Mouse (Mus musculus) CH12.LX (cell line): ENCODE measurements around the gene Fstl4. TPM values are rescaled to one million over a fixed set of nuclear protein-coding genes. Genes with fewer than 3 reads are reported as not detected.
"Not testable (repeated sequence)": the region's sequence is repeated elsewhere in the genome, so short reads cannot be mapped to it uniquely, and the experiment has no call there.

Experiments used
- DNase-seq: peaks from one replicate; pipeline ENCODE4 v3.0.0-alpha.2; 2013; ENCODE audit errors: extremely low read depth
- H3K27ac ChIP-seq: 2 replicates; pipeline ENCODE4 v1.5.1; 2012; ENCODE audit warnings: low read depth, mild to moderate bottlenecking, control low read depth, moderate library complexity; ENCODE audit not compliant: insufficient read depth
- H3K27me3 ChIP-seq: replicated peaks from 2 replicates; pipeline ENCODE3; 2012; ENCODE audit warnings: inconsistent platforms
- H3K36me3 ChIP-seq, 2 experiments: replicated peaks in 1 of 2; 2 replicates each; pipeline versions ENCODE3 to v1.6.1; 2012; ENCODE audit warnings: inconsistent platforms in 1 of 2, low read length in 1 of 2, mild to moderate bottlenecking in 1 of 2, mixed read lengths in 1 of 2, moderate library complexity in 1 of 2; ENCODE audit not compliant: control insufficient read depth in 1 of 2, insufficient read depth in 1 of 2
- H3K4me1 ChIP-seq, 2 experiments: 2 replicates each; pipeline ENCODE4 v1.6.1; 2012; ENCODE audit warnings: inconsistent platforms in 1 of 2, moderate library complexity in 1 of 2; ENCODE audit not compliant: insufficient read depth in 2 of 2, control insufficient read depth in 1 of 2
- H3K4me2 ChIP-seq: 2 replicates; pipeline ENCODE4 v1.6.1; 2012; ENCODE audit warnings: low read depth, mild to moderate bottlenecking, control low read depth; ENCODE audit not compliant: poor library complexity, insufficient read depth, severe bottlenecking
- H3K4me3 ChIP-seq, 3 experiments: fragments of 150-350 bp in 1 of 3; sonication (generic) in 1 of 3; replicated peaks in 1 of 3; 2 replicates each; pipeline versions ENCODE3 to v1.5.1; 2011 to 2012; ENCODE audit warnings: low read depth in 2 of 3, low read length in 2 of 3, mild to moderate bottlenecking in 2 of 3, moderate library complexity in 2 of 3, control low read depth in 1 of 3, improper control_type of control experiment in 1 of 3, inconsistent platforms in 1 of 3, mixed read lengths in 1 of 3; ENCODE audit not compliant: poor library complexity in 1 of 3
- H3K79me2 ChIP-seq: replicated peaks from 2 replicates; pipeline ENCODE4 v1.6.1; 2012; ENCODE audit warnings: mild to moderate bottlenecking, moderate library complexity; ENCODE audit not compliant: control insufficient read depth, poor library complexity, insufficient read depth, severe bottlenecking; ENCODE audit errors: extremely low read depth
- H3K9ac ChIP-seq: 2 replicates; pipeline ENCODE4 v1.6.1; 2012; ENCODE audit warnings: low read depth, mild to moderate bottlenecking, control low read depth, moderate library complexity; ENCODE audit not compliant: insufficient read depth
- H3K9me3 ChIP-seq: replicated peaks from 2 replicates; pipeline ENCODE3; 2012; ENCODE audit warnings: low read length, inconsistent platforms, mixed read lengths
- CTCF ChIP-seq, 2 experiments: IDR thresholded peaks in 1 of 2; conservative IDR thresholded peaks in 1 of 2; 2 replicates each; pipeline ENCODE4 v1.5.1; 2011 to 2012; ENCODE audit warnings: low read depth in 2 of 2, low read length in 2 of 2, improper control_type of control experiment in 1 of 2, inconsistent platforms in 1 of 2, mild to moderate bottlenecking in 1 of 2, moderate library complexity in 1 of 2
- MAFK ChIP-seq: IDR thresholded peaks from 2 replicates; pipeline ENCODE4 v1.6.1; 2011; ENCODE audit warnings: low read length, improper control_type of control experiment; ENCODE audit not compliant: insufficient replicate concordance
- NRF1 ChIP-seq: IDR thresholded peaks from 2 replicates; pipeline ENCODE4 v1.6.1; 2014; ENCODE audit warnings: low read depth, mild to moderate bottlenecking, inconsistent platforms, low read length, improper control_type of control experiment, moderate library complexity
- POLR2A ChIP-seq: IDR thresholded peaks from 2 replicates; pipeline ENCODE4 v1.6.1; 2011; ENCODE audit warnings: low read depth, mild to moderate bottlenecking, improper control_type of control experiment, low read length
- RAD21 ChIP-seq: IDR thresholded peaks from 2 replicates; pipeline ENCODE4 v1.6.1; 2011; ENCODE audit warnings: low read depth, mild to moderate bottlenecking, low read length, improper control_type of control experiment, moderate library complexity
- SMC3 ChIP-seq: IDR thresholded peaks from 2 replicates; pipeline ENCODE4 v1.6.1; 2011; ENCODE audit warnings: low read depth, low read length, improper control_type of control experiment
- TBP ChIP-seq: conservative IDR thresholded peaks from 2 replicates; pipeline ENCODE4 v1.6.1; 2011; ENCODE audit warnings: low read depth, low read length, improper control_type of control experiment
- dilution Hi-C: fragments of 300-500 bp; cut with MboI; formaldehyde crosslinking; loops from 2 replicates; pipeline ENCODE4 v1.14.3; 2020; ENCODE audit warnings: low sequenced_read_pairs; ENCODE audit not compliant: extremely low pct_unique_long_range_greater_than_20kb, extremely low pct_ligation_motif_present
- in situ Hi-C: fragments of 300-500 bp; cut with MboI; formaldehyde crosslinking; loops from 3 replicates; pipeline ENCODE4 v1.14.3; 2019; ENCODE audit warnings: low sequenced_read_pairs, low pct_ligation_motif_present, low pct_unique_long_range_greater_than_20kb, mixed read lengths
- polyA plus RNA-seq: library from polyadenylated mRNA; unstranded; fragments of >175 nt; gene quantifications from 2 replicates; pipeline ENCODE4 v1.2.1, GENCODE M21; 2012; ENCODE audit warnings: low read depth; ENCODE audit not compliant: insufficient read length
- total RNA-seq, 2 experiments: library from RNA; depleted of rRNA; stranded (reverse); fragments of 300-350 nt in 1 of 2; fragments of >200 nt in 1 of 2; gene quantifications; 2 replicates each; pipeline ENCODE4 v1.2.3; 2012 to 2014

Gene Fstl4
- total and polyA plus RNA-seq, 3 experiments = not detected

DNA sequence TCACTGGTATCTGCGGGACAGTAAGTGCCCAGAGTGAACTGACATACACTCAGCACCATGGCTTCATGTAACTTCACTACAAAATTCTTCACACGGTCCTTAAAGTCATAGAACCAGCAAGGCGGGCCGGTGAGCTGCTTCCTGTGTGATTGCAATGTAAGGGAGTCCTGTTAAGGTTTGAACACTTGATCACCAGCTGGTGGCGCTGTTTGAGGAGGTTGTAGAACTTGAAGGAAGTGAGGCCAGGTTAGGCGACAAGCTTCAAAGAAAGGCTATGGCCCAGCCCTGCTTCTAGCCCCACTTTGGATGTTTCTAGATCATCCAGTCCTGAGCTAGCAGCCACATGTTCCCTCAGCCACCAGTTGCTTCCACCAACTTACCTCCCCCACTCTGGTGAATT, 320.9 kb downstream of the Fstl4 start:
- H3K4me1 ChIP-seq = no peaks in the 10 kb centered on the region
- peaks cover 93% of the 10 kb centered on the region for H3K27me3 ChIP-seq
- TF ChIP-seq POLR2A = no peak
- peak in 1 of 2 experiments; percentile 67; a peak in 3 of 4 replicates for TF ChIP-seq CTCF (conservative IDR thresholded peaks at IDR 0.05 in 1 of 2, IDR thresholded peaks at IDR 0.05 in 1 of 2; ENCODE audit: low read depth in 2 of 2, low read length in 2 of 2)
- TF ChIP-seq TBP = no peak
- peak; percentile 50 for TF ChIP-seq SMC3
- peak; percentile 40 for TF ChIP-seq RAD21
- TF ChIP-seq NRF1 = no peak
- no peaks in the 10 kb centered on the region for H3K79me2 ChIP-seq
- H3K36me3 ChIP-seq = no peaks in the 10 kb centered on the region
- H3K9ac ChIP-seq = no peak overlapping the region
- H3K9me3 ChIP-seq = peaks cover 5% of the 10 kb centered on the region
- in situ Hi-C loops (loop anchor here (5.0 kb wide), 1 partner anchor 167 kb away; no protein-coding TSS in a partner anchor), dilution Hi-C loops (no loop called here)
- peak; percentile 61 for DNase-seq
- H3K27ac ChIP-seq = no peak overlapping the region
- H3K4me3 ChIP-seq = no peak overlapping the region
- H3K4me2 ChIP-seq = no peak overlapping the region

DNA sequence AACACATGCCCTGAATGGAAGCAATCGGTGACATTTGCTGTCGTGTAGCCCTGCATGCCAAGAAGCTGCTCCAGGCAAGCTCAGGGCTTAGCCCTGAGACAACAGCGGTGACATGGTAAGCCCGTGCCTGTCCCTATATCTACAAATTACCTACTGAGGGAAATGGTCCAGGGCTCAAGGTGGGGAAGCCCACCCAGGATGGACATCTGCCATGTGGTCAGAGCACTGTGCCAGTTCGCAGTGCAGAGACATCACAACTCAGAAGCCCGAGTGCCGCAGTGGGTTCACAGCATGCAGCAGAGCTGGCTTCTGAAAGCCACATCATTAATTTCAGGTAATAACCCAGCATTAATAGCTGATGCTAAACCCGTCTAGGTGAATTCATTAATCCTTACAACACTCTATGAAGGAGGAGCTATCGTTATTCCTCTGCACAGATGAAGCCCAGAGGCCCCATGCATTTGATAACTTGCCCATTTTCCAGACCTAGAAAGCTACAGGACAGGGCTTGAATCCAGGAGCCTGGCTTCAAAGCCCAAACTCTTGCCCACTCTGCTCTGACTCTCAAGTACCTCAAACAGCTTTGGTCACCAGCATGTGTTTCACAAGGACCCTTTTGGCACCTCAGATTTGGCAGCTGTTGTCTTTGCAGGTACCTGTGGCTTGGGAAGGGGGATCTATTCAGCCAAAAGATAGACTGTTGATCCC, 321.6 kb downstream of the Fstl4 start:
- Histone ChIP-seq H3K36me3 (no peaks in the 10 kb centered on the region), H3K27ac (no peak overlapping the region), H3K9ac (no peak overlapping the region), H3K4me2 (no peak overlapping the region), H3K4me1 (no peaks in the 10 kb centered on the region), H3K79me2 (no peaks in the 10 kb centered on the region), H3K4me3 (no peak overlapping the region), H3K27me3 (peaks cover 96% of the 10 kb centered on the region), H3K9me3 (no peaks in the 10 kb centered on the region)
- no peak for DNase-seq
- no peak for TF ChIP-seq MAFK
- dilution Hi-C loops = no loop called here
- in situ Hi-C loops = loop anchor here (5.0 kb wide), 1 partner anchor 166 kb away; no protein-coding TSS in a partner anchor

DNA sequence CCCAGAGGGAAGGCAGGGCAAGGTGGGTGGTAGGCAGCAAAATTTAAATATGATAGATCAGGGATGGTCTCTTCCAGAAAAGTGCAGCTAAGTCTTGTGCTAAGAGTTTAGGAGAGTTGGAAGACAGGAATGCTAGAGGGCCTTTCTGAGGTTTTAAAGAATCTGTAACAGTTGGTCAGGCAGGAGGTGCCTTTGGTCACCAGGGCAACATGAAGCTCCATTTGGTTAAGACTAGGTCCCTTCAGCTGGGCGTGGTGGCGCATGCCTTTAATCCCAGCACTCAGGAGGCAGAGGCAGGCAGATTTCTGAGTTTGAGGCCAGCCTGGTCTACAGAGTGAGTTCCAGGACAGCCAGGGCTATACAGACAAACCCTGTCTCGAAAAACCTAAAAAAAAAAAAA, 323.5 kb downstream of the Fstl4 start:
- H3K4me3 ChIP-seq, H3K79me2 ChIP-seq, H3K4me1 ChIP-seq, H3K4me2 ChIP-seq, dilution Hi-C loops, H3K36me3 ChIP-seq, H3K9me3 ChIP-seq, H3K27ac ChIP-seq, DNase-seq, H3K9ac ChIP-seq: not testable (repeated sequence)
- in situ Hi-C loops = loop anchor here (5.0 kb wide), 1 partner anchor 164 kb away; no protein-coding TSS in a partner anchor
- H3K27me3 ChIP-seq = peaks cover 96% of the 10 kb centered on the region
